Mouse (Mus musculus): ENCODE results near the gene Cdkal1. TPM values are rescaled to one million over a fixed set of nuclear protein-coding genes. Genes with fewer than 3 reads are reported as not detected.

Gene Cdkal1
- polyA plus RNA-seq, 1 experiment = 5.1 TPM

- TF ChIP-seq MYOD1 (IDR thresholded peaks at IDR 0.05; ENCODE audit: control insufficient read depth, insufficient read length, low read depth) (no peak), FOSL1 (IDR thresholded peaks at IDR 0.05; ENCODE audit: insufficient read depth, low read length, poor library complexity, severe bottlenecking) (no peak), USF1 (IDR thresholded peaks at IDR 0.05; ENCODE audit: low read depth) (no peak), MAX (IDR thresholded peaks at IDR 0.05) (no peak), MYOG (IDR thresholded peaks at IDR 0.05; ENCODE audit: control insufficient read depth, extremely low read depth, insufficient read length) (no peak), CTCF (IDR thresholded peaks at IDR 0.05; ENCODE audit: control insufficient read depth, insufficient read depth, insufficient read length) (no peak), CEBPB (IDR thresholded peaks at IDR 0.05; ENCODE audit: low read depth) (no peak)
- H3ac ChIP-seq (ENCODE audit: control insufficient read depth, insufficient read length, low read depth) = no peak overlapping the region
- H3K27me3 ChIP-seq (ENCODE audit: control insufficient read depth, insufficient read depth, insufficient read length) = no peaks in the 10 kb centered on the region
- no peak overlapping the region for H3K4me3 ChIP-seq (ENCODE audit: insufficient read depth, poor library complexity, severe bottlenecking)
- H3K79me3 ChIP-seq (ENCODE audit: low read depth) = no peaks in the 10 kb centered on the region
- no peaks in the 10 kb centered on the region for H3K79me2 ChIP-seq (ENCODE audit: control insufficient read depth, insufficient read depth)
- no peaks in the 10 kb centered on the region for H3K36me3 ChIP-seq (ENCODE audit: control insufficient read depth, insufficient read depth)
These were observed 74.1 kb downstream of the Cdkal1 start for GRCm38 (mm10) chr13:29781332-29781731.

GRCm38 (mm10) chr13:29780713-29781112, 74.8 kb downstream of the Cdkal1 start:
- H3K79me3 ChIP-seq (ENCODE audit: low read depth) = no peaks in the 10 kb centered on the region
- no peak overlapping the region for H3ac ChIP-seq (ENCODE audit: control insufficient read depth, insufficient read length, low read depth)
- TF ChIP-seq CEBPB (IDR thresholded peaks at IDR 0.05; ENCODE audit: low read depth) (no peak), FOSL1 (IDR thresholded peaks at IDR 0.05; ENCODE audit: insufficient read depth, low read length, poor library complexity, severe bottlenecking) (no peak), MYOD1 (IDR thresholded peaks at IDR 0.05; ENCODE audit: control insufficient read depth, insufficient read length, low read depth) (no peak), MYOG (IDR thresholded peaks at IDR 0.05; ENCODE audit: control insufficient read depth, extremely low read depth, insufficient read length) (no peak), CTCF (IDR thresholded peaks at IDR 0.05; ENCODE audit: control insufficient read depth, insufficient read depth, insufficient read length) (no peak), MAX (IDR thresholded peaks at IDR 0.05) (no peak), USF1 (IDR thresholded peaks at IDR 0.05; ENCODE audit: low read depth) (no peak)
- no peaks in the 10 kb centered on the region for H3K27me3 ChIP-seq (ENCODE audit: control insufficient read depth, insufficient read depth, insufficient read length)
- no peaks in the 10 kb centered on the region for H3K79me2 ChIP-seq (ENCODE audit: control insufficient read depth, insufficient read depth)
- H3K36me3 ChIP-seq (ENCODE audit: control insufficient read depth, insufficient read depth) = no peaks in the 10 kb centered on the region
- no peak overlapping the region for H3K4me3 ChIP-seq (ENCODE audit: insufficient read depth, poor library complexity, severe bottlenecking)

GRCm38 (mm10) chr13:29779519-29779918, 76.0 kb downstream of the Cdkal1 start:
- no peaks in the 10 kb centered on the region for H3K79me2 ChIP-seq (ENCODE audit: control insufficient read depth, insufficient read depth)
- H3ac ChIP-seq (ENCODE audit: control insufficient read depth, insufficient read length, low read depth) = no peak overlapping the region
- no peaks in the 10 kb centered on the region for H3K27me3 ChIP-seq (ENCODE audit: control insufficient read depth, insufficient read depth, insufficient read length)
- H3K4me3 ChIP-seq (ENCODE audit: insufficient read depth, poor library complexity, severe bottlenecking) = no peak overlapping the region
- H3K36me3 ChIP-seq (ENCODE audit: control insufficient read depth, insufficient read depth) = no peaks in the 10 kb centered on the region
- TF ChIP-seq USF1 (IDR thresholded peaks at IDR 0.05; ENCODE audit: low read depth) = no peak
- no peak for TF ChIP-seq FOSL1 (IDR thresholded peaks at IDR 0.05; ENCODE audit: insufficient read depth, low read length, poor library complexity, severe bottlenecking)
- no peak for TF ChIP-seq MYOD1 (IDR thresholded peaks at IDR 0.05; ENCODE audit: control insufficient read depth, insufficient read length, low read depth)
- no peak for TF ChIP-seq MAX (IDR thresholded peaks at IDR 0.05)
- no peak for TF ChIP-seq MYOG (IDR thresholded peaks at IDR 0.05; ENCODE audit: control insufficient read depth, extremely low read depth, insufficient read length)
- TF ChIP-seq CEBPB (IDR thresholded peaks at IDR 0.05; ENCODE audit: low read depth) = no peak
- no peak for TF ChIP-seq CTCF (IDR thresholded peaks at IDR 0.05; ENCODE audit: control insufficient read depth, insufficient read depth, insufficient read length)
- no peaks in the 10 kb centered on the region for H3K79me3 ChIP-seq (ENCODE audit: low read depth)

GRCm38 (mm10) chr13:29779116-29779515, 76.4 kb downstream of the Cdkal1 start:
- Histone ChIP-seq H3K36me3 (ENCODE audit: control insufficient read depth, insufficient read depth) (no peaks in the 10 kb centered on the region), H3K27me3 (ENCODE audit: control insufficient read depth, insufficient read depth, insufficient read length) (no peaks in the 10 kb centered on the region), H3K4me3 (ENCODE audit: insufficient read depth, poor library complexity, severe bottlenecking) (no peak overlapping the region), H3K79me3 (ENCODE audit: low read depth) (no peaks in the 10 kb centered on the region), H3ac (ENCODE audit: control insufficient read depth, insufficient read length, low read depth) (no peak overlapping the region), H3K79me2 (ENCODE audit: control insufficient read depth, insufficient read depth) (no peaks in the 10 kb centered on the region)
- no peak for TF ChIP-seq MYOG (IDR thresholded peaks at IDR 0.05; ENCODE audit: control insufficient read depth, extremely low read depth, insufficient read length)
- TF ChIP-seq USF1 (IDR thresholded peaks at IDR 0.05; ENCODE audit: low read depth) = no peak
- no peak for TF ChIP-seq MYOD1 (IDR thresholded peaks at IDR 0.05; ENCODE audit: control insufficient read depth, insufficient read length, low read depth)
- no peak for TF ChIP-seq MAX (IDR thresholded peaks at IDR 0.05)
- TF ChIP-seq CTCF (IDR thresholded peaks at IDR 0.05; ENCODE audit: control insufficient read depth, insufficient read depth, insufficient read length) = no peak
- TF ChIP-seq CEBPB (IDR thresholded peaks at IDR 0.05; ENCODE audit: low read depth) = no peak
- TF ChIP-seq FOSL1 (IDR thresholded peaks at IDR 0.05; ENCODE audit: insufficient read depth, low read length, poor library complexity, severe bottlenecking) = no peak

- Histone ChIP-seq H3K79me2 (ENCODE audit: control insufficient read depth, insufficient read depth) (no peaks in the 10 kb centered on the region), H3K79me3 (ENCODE audit: low read depth) (no peaks in the 10 kb centered on the region), H3ac (ENCODE audit: control insufficient read depth, insufficient read length, low read depth) (peak overlapping the region; percentile 49), H3K27me3 (ENCODE audit: control insufficient read depth, insufficient read depth, insufficient read length) (no peaks in the 10 kb centered on the region), H3K36me3 (ENCODE audit: control insufficient read depth, insufficient read depth) (no peaks in the 10 kb centered on the region), H3K4me3 (ENCODE audit: insufficient read depth, poor library complexity, severe bottlenecking) (no peak overlapping the region)
- no peak for TF ChIP-seq CTCF (IDR thresholded peaks at IDR 0.05; ENCODE audit: control insufficient read depth, insufficient read depth, insufficient read length)
- TF ChIP-seq MAX (IDR thresholded peaks at IDR 0.05) = peak; percentile 66
These were observed 77.3 kb downstream of the Cdkal1 start for GRCm38 (mm10) chr13:29778124-29778523.

- no peaks in the 10 kb centered on the region for H3K36me3 ChIP-seq (ENCODE audit: control insufficient read depth, insufficient read depth)
- no peak for TF ChIP-seq USF1 (IDR thresholded peaks at IDR 0.05; ENCODE audit: low read depth)
- TF ChIP-seq FOSL1 (IDR thresholded peaks at IDR 0.05; ENCODE audit: insufficient read depth, low read length, poor library complexity, severe bottlenecking) = no peak
These were observed 78.2 kb downstream of the Cdkal1 start for GRCm38 (mm10) chr13:29777225-29777624.

More at GRCm38 (mm10) chr13:29777225-29777624, 78.2 kb downstream of the Cdkal1 start:
- H3K79me2 ChIP-seq (ENCODE audit: control insufficient read depth, insufficient read depth) = no peaks in the 10 kb centered on the region
- no peak overlapping the region for H3K4me3 ChIP-seq (ENCODE audit: insufficient read depth, poor library complexity, severe bottlenecking)
- no peak overlapping the region for H3ac ChIP-seq (ENCODE audit: control insufficient read depth, insufficient read length, low read depth)
- no peaks in the 10 kb centered on the region for H3K79me3 ChIP-seq (ENCODE audit: low read depth)
- no peaks in the 10 kb centered on the region for H3K27me3 ChIP-seq (ENCODE audit: control insufficient read depth, insufficient read depth, insufficient read length)
